Mouse (Mus musculus): ENCODE data around the gene Afap1l2. TPM values are rescaled to one million over a fixed set of nuclear protein-coding genes. Genes with fewer than 3 reads are reported as not detected.

Gene Afap1l2
- polyA plus RNA-seq, 1 experiment from 2014 or later: 6.9 TPM

DNA sequence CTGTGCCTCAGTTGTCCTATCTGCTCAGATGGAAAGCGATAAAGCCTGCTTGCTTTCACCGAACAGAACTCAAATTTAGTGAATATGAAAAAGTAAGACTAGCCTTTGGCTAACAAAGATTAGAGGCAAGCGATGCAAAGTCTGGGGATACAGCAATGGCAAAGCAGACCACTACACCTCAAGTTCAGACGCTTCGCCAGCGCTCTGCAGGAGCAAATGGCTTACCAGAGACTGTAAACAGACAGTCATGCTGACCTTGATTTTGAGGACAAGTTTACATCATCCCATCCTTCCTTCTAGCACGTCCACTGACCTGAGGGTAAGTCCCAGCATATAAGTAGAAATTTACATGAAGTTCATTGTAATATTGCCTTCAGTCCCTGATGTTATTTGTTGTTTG is 61.8 kb downstream of the Afap1l2 start:
- no peaks in the 10 kb centered on the region for H3K9me3 ChIP-seq
- no peak for ATAC-seq (ENCODE audit: low FRiP score, low read depth)
- no peaks in the 10 kb centered on the region for H3K36me3 ChIP-seq
- 92% methylated on average over 7 of the region's 7 CpGs for WGBS
- peaks cover 10% of the 10 kb centered on the region for H3K4me1 ChIP-seq
- no peak overlapping the region for H3K4me2 ChIP-seq (replicated peaks)
- no peak overlapping the region for H3K27ac ChIP-seq
- no peaks in the 10 kb centered on the region for H3K27me3 ChIP-seq
- H3K9ac ChIP-seq: no peak overlapping the region
- H3K4me3 ChIP-seq: no peak overlapping the region

DNA sequence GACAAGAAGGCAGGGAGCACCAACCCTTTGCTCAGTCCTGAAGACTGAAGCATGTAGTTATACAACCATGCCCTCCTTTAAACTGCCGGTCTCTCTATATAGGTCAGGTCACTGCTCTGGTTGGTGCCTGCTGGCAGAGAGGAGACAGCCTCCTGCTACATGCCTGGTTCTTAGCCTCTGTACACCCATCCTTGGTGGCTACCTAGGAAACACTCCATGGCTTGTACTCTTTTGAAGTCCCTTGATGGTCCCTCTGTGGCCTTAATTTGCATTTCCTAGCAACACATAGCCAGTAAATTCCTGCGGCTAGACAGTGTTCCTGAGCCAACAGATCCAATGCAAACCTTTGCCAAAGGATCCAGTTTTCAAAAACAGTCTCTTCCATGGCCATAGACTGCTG is 62.4 kb downstream of the Afap1l2 start:
- 53% methylated on average over 2 of the region's 2 CpGs for WGBS
- ATAC-seq (ENCODE audit: low FRiP score, low read depth): no peak
- Histone ChIP-seq H3K36me3 (no peaks in the 10 kb centered on the region), H3K4me1 (peaks cover 10% of the 10 kb centered on the region), H3K27ac (no peak overlapping the region; the same call in 1 of the 2 replicates), H3K9ac (no peak overlapping the region), H3K9me3 (no peaks in the 10 kb centered on the region), H3K4me2 (replicated peaks) (no peak overlapping the region), H3K4me3 (no peak overlapping the region), H3K27me3 (no peaks in the 10 kb centered on the region)

DNA sequence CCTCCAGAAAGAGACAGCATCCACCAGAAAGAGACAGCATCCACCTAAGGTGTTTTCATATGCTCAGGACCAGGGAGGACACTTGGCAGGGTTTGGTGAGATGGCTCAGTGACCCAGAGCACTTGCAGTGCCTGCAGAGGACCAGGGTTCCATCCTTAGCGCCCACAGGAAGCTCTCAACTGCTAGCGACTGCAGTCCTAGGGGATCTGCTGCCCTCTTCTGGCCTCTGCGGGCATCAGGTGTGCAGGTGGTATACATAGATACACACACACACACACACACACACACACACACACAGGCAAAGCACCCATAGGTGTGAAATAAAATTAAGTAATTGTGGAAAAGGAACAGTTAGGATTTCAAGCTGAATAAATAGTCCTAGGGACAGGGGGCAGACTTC is 63.2 kb downstream of the Afap1l2 start:
- no peak for ATAC-seq (ENCODE audit: low FRiP score, low read depth)
- Histone ChIP-seq H3K27me3 (no peaks in the 10 kb centered on the region), H3K4me2 (replicated peaks) (no peak overlapping the region), H3K4me3 (no peak overlapping the region), H3K9me3 (no peaks in the 10 kb centered on the region), H3K9ac (no peak overlapping the region), H3K27ac (no peak overlapping the region), H3K36me3 (no peaks in the 10 kb centered on the region), H3K4me1 (peaks cover 10% of the 10 kb centered on the region)
- 95% methylated on average over 3 of the region's 3 CpGs for WGBS

DNA sequence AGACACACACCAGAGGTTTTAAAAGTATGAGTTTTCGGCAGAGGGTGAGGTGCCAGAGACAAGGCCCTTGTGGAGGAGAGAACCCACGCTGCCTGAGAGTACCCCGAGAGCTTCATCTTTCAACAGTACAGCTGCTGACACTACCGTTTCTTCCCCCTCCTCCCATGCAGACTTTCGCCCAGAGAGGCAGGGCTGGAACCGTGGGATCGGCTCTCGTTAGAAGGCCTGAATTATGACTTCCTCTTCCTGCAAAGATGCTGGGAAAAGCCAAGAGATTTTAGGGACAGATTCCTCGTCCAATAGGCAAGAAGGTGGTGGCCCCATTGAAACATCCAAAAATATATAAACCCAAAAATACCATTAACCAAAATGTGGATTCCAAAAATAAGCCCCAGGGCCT is 63.8 kb downstream of the Afap1l2 start:
- no peaks in the 10 kb centered on the region for H3K9me3 ChIP-seq
- H3K4me1 ChIP-seq: peaks cover 10% of the 10 kb centered on the region
- WGBS: 40% methylated on average over 9 of the region's 9 CpGs
- no peak overlapping the region for H3K4me2 ChIP-seq (replicated peaks)
- no peak overlapping the region for H3K4me3 ChIP-seq
- no peak overlapping the region for H3K27ac ChIP-seq
- no peak for ATAC-seq (ENCODE audit: low FRiP score, low read depth)
- H3K9ac ChIP-seq: no peak overlapping the region
- H3K36me3 ChIP-seq: no peaks in the 10 kb centered on the region
- no peaks in the 10 kb centered on the region for H3K27me3 ChIP-seq

DNA sequence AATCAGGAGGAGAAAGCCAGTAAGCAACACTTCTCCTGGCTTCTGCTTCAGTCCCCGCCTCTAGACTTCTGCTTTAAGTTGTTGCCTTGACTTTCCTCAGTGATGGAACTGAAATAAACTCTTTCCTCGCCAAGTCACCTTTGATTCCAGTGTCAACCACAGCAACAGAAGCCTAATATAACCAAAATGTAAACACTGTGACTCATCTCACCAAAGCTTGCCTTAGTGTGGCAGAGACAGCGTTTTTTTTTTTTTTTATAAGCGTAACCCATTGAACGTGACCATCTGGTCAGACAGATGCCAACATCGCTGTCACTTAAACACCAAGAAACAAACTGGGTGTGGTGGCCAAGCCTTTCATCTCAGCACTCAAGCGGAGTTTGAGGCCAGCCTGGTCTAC is 65.8 kb downstream of the Afap1l2 start:
- Histone ChIP-seq H3K4me2 (replicated peaks) (no peak overlapping the region), H3K4me3 (no peak overlapping the region), H3K27ac (no peak overlapping the region), H3K36me3 (no peaks in the 10 kb centered on the region), H3K4me1 (peaks cover 11% of the 10 kb centered on the region), H3K9ac (no peak overlapping the region), H3K9me3 (no peaks in the 10 kb centered on the region), H3K27me3 (no peaks in the 10 kb centered on the region)
- no peak for ATAC-seq (ENCODE audit: low FRiP score, low read depth)
- 84% methylated on average over 7 of the region's 7 CpGs for WGBS

DNA sequence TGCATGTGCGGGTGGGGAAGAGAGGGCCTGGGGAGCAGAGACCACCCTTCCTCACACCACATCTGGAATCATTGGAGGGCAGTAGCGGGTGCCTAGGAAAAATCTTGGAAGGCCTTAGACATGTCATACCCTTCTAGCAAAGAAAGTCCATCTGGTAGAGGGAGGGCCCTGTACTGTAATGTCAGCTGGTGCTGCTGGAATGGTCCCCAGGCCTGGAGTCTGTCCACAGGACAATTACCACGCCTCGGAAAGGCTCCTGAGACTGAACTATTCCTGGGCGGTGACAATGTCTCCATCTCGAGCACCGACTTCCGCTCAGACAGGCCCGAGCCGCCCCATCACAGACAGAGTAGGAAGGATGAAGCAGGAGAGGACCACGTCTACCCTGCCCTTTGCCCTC is 67.5 kb downstream of the Afap1l2 start:
- Histone ChIP-seq H3K36me3 (no peaks in the 10 kb centered on the region), H3K4me1 (peaks cover 8% of the 10 kb centered on the region), H3K27ac (no peak overlapping the region), H3K9me3 (no peaks in the 10 kb centered on the region), H3K4me2 (replicated peaks) (no peak overlapping the region), H3K27me3 (no peaks in the 10 kb centered on the region), H3K9ac (no peak overlapping the region), H3K4me3 (no peak overlapping the region)
- ATAC-seq (ENCODE audit: low FRiP score, low read depth): no peak
- WGBS: 85% methylated on average over 11 of the region's 11 CpGs

DNA sequence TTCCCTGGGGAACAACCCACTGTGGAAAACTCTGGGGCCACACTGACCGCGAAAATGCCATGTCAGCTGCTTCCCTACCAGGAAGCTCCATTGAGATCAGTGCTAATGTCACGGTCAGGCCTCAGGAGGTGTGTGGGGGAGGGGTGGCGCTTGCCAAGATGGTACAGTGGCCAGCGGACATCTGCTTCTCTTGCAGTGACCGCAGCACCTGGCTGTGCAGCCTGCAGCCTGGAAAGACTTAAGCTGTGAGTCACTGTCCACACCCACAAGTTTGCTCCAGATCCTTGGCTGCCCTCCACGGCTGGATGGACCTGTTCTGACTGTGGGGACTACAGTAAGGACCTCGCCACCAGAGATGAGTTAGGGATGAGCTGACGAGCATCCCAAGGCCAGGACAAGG is 68.2 kb downstream of the Afap1l2 start:
- no peak overlapping the region for H3K9ac ChIP-seq
- H3K4me2 ChIP-seq (replicated peaks): no peak overlapping the region
- H3K9me3 ChIP-seq: no peaks in the 10 kb centered on the region
- H3K4me1 ChIP-seq: peaks cover 6% of the 10 kb centered on the region; the same call in 1 of the 2 replicates
- WGBS: 84% methylated on average over 9 of the region's 9 CpGs
- H3K27me3 ChIP-seq: no peaks in the 10 kb centered on the region
- ATAC-seq (ENCODE audit: low FRiP score, low read depth): peak; percentile 36; the same call in 1 of the 2 replicates
- no peaks in the 10 kb centered on the region for H3K36me3 ChIP-seq
- no peak overlapping the region for H3K4me3 ChIP-seq
- no peak overlapping the region for H3K27ac ChIP-seq

DNA sequence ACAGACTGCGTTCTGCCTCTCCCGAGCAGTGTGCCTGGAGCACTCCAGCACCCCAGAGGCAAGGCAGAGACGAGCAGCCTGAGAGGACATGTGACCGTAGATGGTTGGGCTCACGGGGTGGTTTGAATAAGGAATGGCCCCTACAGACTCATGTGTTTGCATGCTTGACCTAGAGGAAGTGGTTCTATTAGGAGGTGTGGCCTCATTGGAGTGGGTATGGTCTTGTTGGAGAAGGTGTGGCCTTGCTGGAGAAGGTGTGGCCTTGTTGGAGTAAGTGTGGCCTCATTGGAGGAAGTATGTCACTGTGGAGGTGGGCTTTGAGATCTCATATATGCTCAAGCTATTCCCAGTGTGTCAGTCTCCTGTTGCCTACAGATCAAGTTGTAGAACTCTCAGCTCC is 70.1 kb downstream of the Afap1l2 start:
- no peak overlapping the region for H3K27ac ChIP-seq
- no peaks in the 10 kb centered on the region for H3K9me3 ChIP-seq
- no peak overlapping the region for H3K4me2 ChIP-seq (replicated peaks)
- no peaks in the 10 kb centered on the region for H3K27me3 ChIP-seq
- 87% methylated on average over 5 of the region's 5 CpGs for WGBS
- ATAC-seq (ENCODE audit: low FRiP score, low read depth): no peak
- no peaks in the 10 kb centered on the region for H3K36me3 ChIP-seq
- no peak overlapping the region for H3K9ac ChIP-seq
- peaks cover 6% of the 10 kb centered on the region; the same call in 1 of the 2 replicates for H3K4me1 ChIP-seq
- H3K4me3 ChIP-seq: no peak overlapping the region

DNA sequence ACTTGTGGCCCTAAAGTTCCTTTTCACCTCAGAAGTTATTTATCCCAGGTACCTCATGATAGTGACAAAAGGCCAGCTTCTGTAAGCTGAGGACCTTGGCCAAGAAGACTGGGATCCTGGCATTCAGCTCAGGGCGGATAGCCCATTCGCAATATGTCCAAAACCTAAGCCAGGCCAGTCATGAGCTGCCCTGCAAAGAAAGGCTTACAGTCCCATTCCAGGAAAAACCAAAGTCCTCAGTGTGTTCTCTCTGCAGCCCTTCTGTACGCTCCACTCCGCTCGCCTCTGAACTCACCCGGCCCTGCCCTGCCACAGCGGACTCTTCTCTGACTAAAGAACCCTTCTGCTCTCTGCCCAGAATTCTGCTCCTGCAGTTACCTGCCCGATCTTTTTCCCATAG is 71.8 kb downstream of the Afap1l2 start:
- ATAC-seq (ENCODE audit: low FRiP score, low read depth): no peak
- 96% methylated on average over 8 of the region's 8 CpGs for WGBS
- no peak overlapping the region for H3K9ac ChIP-seq
- H3K4me1 ChIP-seq: peaks cover 6% of the 10 kb centered on the region; the same call in 1 of the 2 replicates
- H3K4me3 ChIP-seq: no peak overlapping the region
- no peak overlapping the region for H3K27ac ChIP-seq
- no peak overlapping the region for H3K4me2 ChIP-seq (replicated peaks)
- no peaks in the 10 kb centered on the region for H3K9me3 ChIP-seq
- no peaks in the 10 kb centered on the region for H3K36me3 ChIP-seq
- no peaks in the 10 kb centered on the region for H3K27me3 ChIP-seq

DNA sequence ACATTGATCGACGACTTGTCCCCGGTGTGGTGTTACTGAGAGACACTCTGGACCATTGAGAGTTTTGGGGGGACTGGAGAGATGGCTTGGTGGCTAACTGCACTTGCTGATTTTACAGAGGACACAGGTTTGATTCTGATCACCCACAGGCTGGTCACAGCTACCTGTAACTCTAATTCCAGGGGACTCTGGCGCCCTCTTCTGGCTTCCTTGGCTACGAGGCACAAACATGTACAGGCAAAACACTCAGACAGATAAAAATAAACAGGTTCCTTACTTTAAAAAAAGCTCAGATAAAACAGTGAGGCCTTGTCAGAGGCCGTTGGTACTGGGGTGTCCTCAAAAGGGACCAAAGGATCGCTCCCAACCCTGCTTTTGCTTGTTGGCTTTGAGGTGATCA is 72.3 kb downstream of the Afap1l2 start:
- peaks cover 6% of the 10 kb centered on the region; the same call in 1 of the 2 replicates for H3K4me1 ChIP-seq
- H3K4me3 ChIP-seq: no peak overlapping the region
- no peaks in the 10 kb centered on the region for H3K9me3 ChIP-seq
- H3K36me3 ChIP-seq: no peaks in the 10 kb centered on the region
- no peak overlapping the region for H3K4me2 ChIP-seq (replicated peaks)
- 83% methylated on average over 7 of the region's 7 CpGs for WGBS
- no peak overlapping the region for H3K9ac ChIP-seq
- no peak for ATAC-seq (ENCODE audit: low FRiP score, low read depth)
- H3K27me3 ChIP-seq: no peaks in the 10 kb centered on the region
- H3K27ac ChIP-seq: no peak overlapping the region

DNA sequence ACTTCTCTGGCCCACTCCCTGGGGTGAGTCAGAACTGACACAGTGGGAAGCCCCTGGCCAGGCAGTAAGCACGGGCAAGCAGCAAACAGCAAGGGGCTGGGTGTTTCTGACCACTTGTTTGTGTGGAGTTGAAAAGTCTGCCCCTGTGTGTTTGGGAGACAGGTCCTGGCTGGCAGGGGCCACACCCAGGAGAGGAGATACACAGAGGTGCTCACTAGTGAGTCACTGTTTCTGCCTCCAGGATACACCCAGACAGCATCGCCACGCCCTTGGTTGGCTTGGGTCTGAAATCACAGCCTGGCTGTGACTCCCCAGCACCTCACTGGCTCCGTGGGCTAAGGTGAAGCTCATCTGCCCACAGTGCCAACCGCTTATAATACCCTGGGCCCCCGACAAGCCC is 72.9 kb downstream of the Afap1l2 start:
- Histone ChIP-seq H3K4me2 (replicated peaks) (no peak overlapping the region), H3K27ac (no peak overlapping the region), H3K27me3 (no peaks in the 10 kb centered on the region), H3K9me3 (no peaks in the 10 kb centered on the region), H3K4me3 (no peak overlapping the region), H3K9ac (no peak overlapping the region), H3K36me3 (no peaks in the 10 kb centered on the region), H3K4me1 (peaks cover 6% of the 10 kb centered on the region; the same call in 1 of the 2 replicates)
- WGBS: 86% methylated on average over 6 of the region's 6 CpGs
- ATAC-seq (ENCODE audit: low FRiP score, low read depth): no peak

DNA sequence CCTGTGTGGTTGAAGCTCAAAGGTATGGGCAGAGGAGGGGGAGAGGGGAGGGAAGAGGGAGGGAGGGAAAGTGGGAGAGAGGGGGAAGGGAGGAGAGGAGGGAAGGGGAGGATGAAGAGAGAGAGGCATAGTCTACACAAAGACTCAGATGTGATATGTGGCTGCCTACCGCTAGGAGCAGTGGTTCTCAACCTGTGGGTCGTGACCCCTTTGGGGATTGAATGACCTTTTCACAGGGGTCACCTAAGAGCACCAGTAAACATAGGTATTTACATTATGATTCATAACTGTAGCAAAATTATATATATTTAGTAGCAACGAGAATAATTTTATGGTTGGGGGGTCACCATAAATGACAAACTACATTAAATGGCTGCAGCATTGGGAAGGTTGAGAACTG is 74.2 kb downstream of the Afap1l2 start:
- H3K4me3 ChIP-seq: no peak overlapping the region
- peaks cover 9% of the 10 kb centered on the region; the same call in 1 of the 2 replicates for H3K4me1 ChIP-seq
- H3K36me3 ChIP-seq: no peaks in the 10 kb centered on the region
- no peaks in the 10 kb centered on the region for H3K27me3 ChIP-seq
- H3K27ac ChIP-seq: no peak overlapping the region
- H3K4me2 ChIP-seq (replicated peaks): no peak overlapping the region
- no peak for ATAC-seq (ENCODE audit: low FRiP score, low read depth)
- no peaks in the 10 kb centered on the region for H3K9me3 ChIP-seq
- 80% methylated on average over 3 of the region's 3 CpGs for WGBS
- no peak overlapping the region for H3K9ac ChIP-seq

DNA sequence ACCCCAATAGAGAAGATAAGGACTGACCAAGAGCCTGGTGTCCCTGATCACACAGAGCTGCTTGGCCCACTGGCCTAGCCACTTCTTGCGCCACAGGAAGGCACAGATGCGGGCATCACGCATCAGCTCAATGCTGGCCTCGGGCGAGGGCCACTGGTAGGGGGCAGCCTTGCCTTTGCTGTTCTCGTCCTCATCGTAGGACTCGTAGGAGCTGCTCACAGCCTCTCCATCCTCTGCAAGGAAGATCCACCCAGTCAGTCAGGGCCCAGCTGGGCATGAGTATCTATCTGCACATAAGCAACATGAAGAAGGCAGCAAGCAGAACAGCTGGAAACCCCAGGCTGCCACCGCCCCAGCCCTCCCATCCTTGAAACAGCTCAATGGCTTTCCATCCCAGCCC is 78.0 kb downstream of the Afap1l2 start:
- Histone ChIP-seq H3K4me1 (peaks cover 3% of the 10 kb centered on the region; the same call in 1 of the 2 replicates), H3K27me3 (no peaks in the 10 kb centered on the region), H3K27ac (no peak overlapping the region), H3K9me3 (no peaks in the 10 kb centered on the region), H3K4me2 (replicated peaks) (no peak overlapping the region), H3K4me3 (no peak overlapping the region), H3K36me3 (no peaks in the 10 kb centered on the region), H3K9ac (no peak overlapping the region)
- WGBS: 84% methylated on average over 9 of the region's 9 CpGs
- ATAC-seq (ENCODE audit: low FRiP score, low read depth): no peak
